Mouse (Mus musculus) CD4-positive, CD25-positive, alpha-beta regulatory T cell, adult 9 weeks (primary cell): ENCODE data around the gene Cep78. TPM values are rescaled to one million over a fixed set of nuclear protein-coding genes. Genes with fewer than 3 reads are reported as not detected.

Source experiments
- polyA plus RNA-seq: library from polyadenylated mRNA; unstranded; fragments of 100-300 nt; shearing (Covaris generic); gene quantifications from one replicate; pipeline ENCODE4 v1.2.1, GENCODE M21; 2017

Gene Cep78
- 1.0 TPM for polyA plus RNA-seq

DNA sequence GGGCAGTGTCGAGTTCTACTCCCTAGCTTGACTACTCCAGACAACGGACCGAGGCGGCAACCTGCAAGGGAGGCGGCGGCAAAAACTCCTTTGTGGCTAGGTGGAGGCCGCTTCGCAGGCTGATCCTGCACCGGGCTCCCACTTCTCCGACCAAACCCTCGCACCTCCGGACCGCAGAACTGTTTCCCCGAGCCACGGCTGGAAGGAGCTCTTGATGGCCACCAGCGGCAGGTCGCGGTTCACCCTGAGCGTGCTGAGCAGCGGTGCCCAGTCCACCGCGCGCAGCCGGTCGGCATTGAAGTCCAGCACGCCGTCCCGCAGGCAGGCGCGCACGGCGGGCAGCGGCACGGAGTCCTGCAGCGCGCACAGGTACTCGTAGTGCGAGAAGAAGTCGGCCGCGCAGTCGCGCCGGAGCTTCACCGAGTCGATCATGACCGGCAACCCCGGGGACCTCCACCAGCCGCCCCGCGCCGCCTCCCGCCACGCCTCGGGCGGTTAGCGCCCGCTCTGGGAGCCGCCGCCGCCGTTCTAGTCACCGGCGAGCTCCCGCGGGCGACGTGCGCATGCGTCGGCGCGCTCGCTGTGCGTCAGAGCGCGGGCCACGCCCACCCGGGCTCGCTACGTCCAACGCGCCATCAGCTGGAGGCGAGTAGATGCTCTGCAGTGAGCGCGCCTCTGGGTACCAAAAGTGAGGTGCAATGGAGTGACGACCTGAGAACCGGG is at the start of gene Cep78:
TSS of gene Cep78 (minus strand) at position 541 of the 723 bp plus-strand sequence.

DNA sequence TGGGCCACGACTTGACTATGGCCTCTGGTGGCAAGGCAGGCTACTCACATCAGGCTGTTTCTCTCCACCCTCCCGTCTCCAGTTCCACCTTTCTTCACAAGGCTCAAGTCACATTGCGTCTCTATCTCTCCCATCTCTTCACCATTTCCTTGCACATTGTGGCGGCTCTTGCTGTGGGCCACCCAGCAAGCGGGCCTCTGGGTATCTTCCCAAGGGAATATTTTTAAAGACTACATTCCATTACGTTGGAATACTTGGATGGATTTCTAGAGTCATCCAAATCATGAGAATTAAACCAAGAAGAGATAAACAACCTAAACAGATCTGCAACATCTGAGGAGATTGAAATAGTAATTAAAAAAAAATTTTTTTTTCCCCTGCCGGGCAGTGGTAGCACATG is 37.6 kb downstream of the Cep78 start, which contains the start of gene Psat1:
TSS of gene Psat1 (minus strand) at position 101 of the 400 bp plus-strand sequence.

Other genes with a start within 250 kb of the Cep78 start
- gene Psat1, start 37.7 kb downstream of the Cep78 start, polyA plus RNA-seq = 52.5 TPM
- gene Gnaq, start 147.8 kb upstream of the Cep78 start, polyA plus RNA-seq = 6.6 TPM